Mouse (Mus musculus): ENCODE measurements at regions not wholly inside any gene's neighbourhood (a gene's known extent, or its start where the extent isn't known, plus 50 kb on each side); places are given as distances from the start of the nearest gene placed in this dataset.

DNA sequence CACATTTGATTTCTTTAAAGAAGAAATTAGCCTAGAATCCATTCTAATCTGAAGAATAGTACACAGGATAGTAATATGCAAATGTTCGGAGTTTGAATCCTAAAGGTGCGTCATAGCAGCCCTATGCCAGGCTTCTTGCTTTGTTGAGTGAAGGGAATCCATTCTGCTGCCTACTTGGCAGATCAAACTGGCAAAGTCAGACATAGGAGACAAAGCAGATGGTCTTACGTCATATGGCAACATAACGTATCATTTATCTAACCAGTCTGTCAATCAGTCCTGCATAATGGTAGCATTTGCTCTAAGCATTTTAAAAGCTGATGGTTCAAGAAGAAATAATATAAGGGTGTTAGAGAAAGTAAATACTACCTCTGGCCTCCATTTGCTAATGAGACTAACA, 309.5 kb downstream of the Serpinb8 start:
- no peaks in the 10 kb centered on the region for H3K9me3 ChIP-seq (ENCODE audit: low read length)
- no peaks in the 10 kb centered on the region for H3K36me3 ChIP-seq (replicated peaks; ENCODE audit: insufficient read depth, low read length)
- H3K4me1 ChIP-seq (ENCODE audit: insufficient read depth): no peaks in the 10 kb centered on the region
- DNase-seq (no peak), ATAC-seq (no peak)
- H3K9ac ChIP-seq (replicated peaks): no peak overlapping the region
- WGBS (ENCODE audit: insufficient replicate concordance): 84% methylated on average over 4 of the region's 4 CpGs
- no peak overlapping the region for H3K27ac ChIP-seq (ENCODE audit: low read depth)
- H3K27me3 ChIP-seq (ENCODE audit: insufficient read depth, low read length): no peaks in the 10 kb centered on the region
- no peak overlapping the region for H3K4me2 ChIP-seq (ENCODE audit: low read depth, low read length)
- H3K4me3 ChIP-seq (ENCODE audit: low read depth, low read length): no peak overlapping the region
- TF ChIP-seq CTCF (IDR thresholded peaks at IDR 0.05; ENCODE audit: low read depth): no peak
- TF ChIP-seq EP300 (IDR thresholded peaks at IDR 0.05; ENCODE audit: low read depth): no peak

DNA sequence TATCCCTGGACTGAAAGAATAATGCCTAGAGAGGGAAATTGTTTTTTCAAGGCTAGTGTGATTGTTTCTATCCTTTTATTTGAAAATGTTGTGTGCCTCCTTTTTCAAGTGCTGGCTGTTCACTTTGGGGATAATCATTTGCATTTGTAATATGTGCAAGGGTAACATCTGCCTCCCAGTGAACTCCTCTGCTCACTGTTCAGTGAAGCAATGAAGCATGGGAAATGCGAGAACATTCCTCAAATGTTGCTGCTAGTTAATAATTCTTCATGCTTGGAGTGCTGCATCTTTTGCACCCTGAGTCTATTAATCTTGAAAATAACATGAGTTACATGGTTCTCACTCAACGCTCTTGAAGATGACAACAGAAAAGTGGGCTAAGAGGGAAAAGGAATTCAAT, 310.6 kb downstream of the Serpinb8 start:
- TF ChIP-seq CTCF (IDR thresholded peaks at IDR 0.05; ENCODE audit: low read depth) (no peak), EP300 (IDR thresholded peaks at IDR 0.05; ENCODE audit: low read depth) (no peak)
- no peak overlapping the region for H3K4me3 ChIP-seq (ENCODE audit: low read depth, low read length)
- H3K4me2 ChIP-seq (ENCODE audit: low read depth, low read length): no peak overlapping the region
- no peaks in the 10 kb centered on the region for H3K9me3 ChIP-seq (ENCODE audit: low read length)
- no peaks in the 10 kb centered on the region for H3K4me1 ChIP-seq (ENCODE audit: insufficient read depth)
- no peak for ATAC-seq
- H3K27ac ChIP-seq (ENCODE audit: low read depth): no peak overlapping the region
- 72% methylated on average over 2 of the region's 2 CpGs for WGBS (ENCODE audit: insufficient replicate concordance)
- H3K36me3 ChIP-seq (replicated peaks; ENCODE audit: insufficient read depth, low read length): no peaks in the 10 kb centered on the region
- H3K27me3 ChIP-seq (ENCODE audit: insufficient read depth, low read length): no peaks in the 10 kb centered on the region
- DNase-seq: no peak
- no peak overlapping the region for H3K9ac ChIP-seq (replicated peaks)

DNA sequence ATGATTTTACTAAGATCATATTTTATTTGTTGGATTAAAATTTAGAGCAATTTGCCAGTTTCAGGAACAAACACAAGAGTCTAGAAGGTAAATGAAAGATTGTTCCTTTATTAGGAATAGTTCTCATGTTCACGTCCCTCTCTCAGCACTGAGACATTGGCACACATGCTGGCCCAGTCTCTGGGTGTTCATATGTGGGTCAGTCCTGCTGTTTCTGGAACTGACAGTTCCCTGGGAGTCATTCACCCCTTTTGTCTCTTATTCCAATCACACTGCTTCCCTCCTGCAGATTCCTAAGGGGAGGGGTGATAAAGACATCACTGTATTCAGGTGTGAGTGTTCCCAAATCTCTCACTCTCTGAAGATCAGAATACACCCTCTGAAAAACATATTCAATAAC, 311.1 kb downstream of the Serpinb8 start:
- DNase-seq: no peak
- Histone ChIP-seq H3K9me3 (ENCODE audit: low read length) (no peaks in the 10 kb centered on the region), H3K4me1 (ENCODE audit: insufficient read depth) (no peaks in the 10 kb centered on the region), H3K9ac (replicated peaks) (no peak overlapping the region), H3K4me3 (ENCODE audit: low read depth, low read length) (no peak overlapping the region), H3K27me3 (ENCODE audit: insufficient read depth, low read length) (no peaks in the 10 kb centered on the region), H3K4me2 (ENCODE audit: low read depth, low read length) (no peak overlapping the region), H3K36me3 (replicated peaks; ENCODE audit: insufficient read depth, low read length) (no peaks in the 10 kb centered on the region), H3K27ac (ENCODE audit: low read depth) (no peak overlapping the region)
- 76% methylated on average over 1 of the region's 1 CpGs for WGBS (ENCODE audit: insufficient replicate concordance)
- no peak for ATAC-seq
- TF ChIP-seq CTCF (IDR thresholded peaks at IDR 0.05; ENCODE audit: low read depth) (no peak), EP300 (IDR thresholded peaks at IDR 0.05; ENCODE audit: low read depth) (no peak)

DNA sequence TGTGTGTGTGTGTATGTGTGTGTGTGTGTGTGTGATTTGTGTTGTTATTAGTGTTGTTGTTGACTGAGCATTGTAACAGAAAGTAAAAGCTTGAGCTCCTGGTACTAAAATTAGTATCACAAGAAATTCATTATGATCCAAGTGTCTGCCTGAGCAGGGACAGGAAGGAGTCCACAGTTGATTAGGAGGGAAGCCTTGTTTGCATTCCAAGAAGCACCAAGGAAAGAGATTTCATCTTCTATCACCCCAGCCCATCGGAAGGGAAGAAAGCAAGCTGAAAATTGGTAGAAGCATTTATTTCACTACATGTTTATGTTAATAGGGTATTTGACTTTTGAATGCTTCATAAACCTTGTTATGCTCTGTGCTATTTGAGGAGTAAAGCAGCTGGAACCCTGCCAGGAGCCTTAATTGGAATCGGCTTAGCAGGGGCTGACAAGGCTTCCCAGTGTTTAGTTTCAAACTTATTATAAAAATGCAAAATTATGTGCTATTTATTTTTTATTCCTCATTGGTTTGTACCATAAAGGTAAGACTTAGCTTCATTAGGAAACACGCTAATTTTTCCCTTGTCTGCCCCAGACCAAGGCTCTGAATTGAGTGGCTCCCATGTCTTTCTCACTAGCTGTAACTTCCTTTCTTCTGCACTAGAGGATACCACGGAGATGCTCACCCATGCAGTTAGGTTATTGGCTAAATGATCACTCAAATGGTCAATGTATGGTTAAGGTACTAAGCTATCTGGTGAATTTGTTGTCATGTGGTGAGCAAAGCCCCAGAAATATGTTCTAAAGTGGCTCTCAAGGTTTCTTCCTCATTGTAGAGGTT, 318.6 kb downstream of the Serpinb8 start:
- Histone ChIP-seq H3K9ac (replicated peaks) (no peak overlapping the region), H3K27me3 (ENCODE audit: insufficient read depth, low read length) (no peaks in the 10 kb centered on the region), H3K4me2 (ENCODE audit: low read depth, low read length) (no peak overlapping the region), H3K4me3 (ENCODE audit: low read depth, low read length) (no peak overlapping the region), H3K4me1 (ENCODE audit: insufficient read depth) (no peaks in the 10 kb centered on the region), H3K9me3 (ENCODE audit: low read length) (no peaks in the 10 kb centered on the region), H3K27ac (ENCODE audit: low read depth) (no peak overlapping the region), H3K36me3 (replicated peaks; ENCODE audit: insufficient read depth, low read length) (no peaks in the 10 kb centered on the region)
- ATAC-seq (no peak), DNase-seq (no peak)
- WGBS (ENCODE audit: insufficient replicate concordance): 68% methylated on average over 4 of the region's 4 CpGs
- no peak for TF ChIP-seq CTCF (IDR thresholded peaks at IDR 0.05; ENCODE audit: low read depth)
- TF ChIP-seq EP300 (IDR thresholded peaks at IDR 0.05; ENCODE audit: low read depth): no peak

DNA sequence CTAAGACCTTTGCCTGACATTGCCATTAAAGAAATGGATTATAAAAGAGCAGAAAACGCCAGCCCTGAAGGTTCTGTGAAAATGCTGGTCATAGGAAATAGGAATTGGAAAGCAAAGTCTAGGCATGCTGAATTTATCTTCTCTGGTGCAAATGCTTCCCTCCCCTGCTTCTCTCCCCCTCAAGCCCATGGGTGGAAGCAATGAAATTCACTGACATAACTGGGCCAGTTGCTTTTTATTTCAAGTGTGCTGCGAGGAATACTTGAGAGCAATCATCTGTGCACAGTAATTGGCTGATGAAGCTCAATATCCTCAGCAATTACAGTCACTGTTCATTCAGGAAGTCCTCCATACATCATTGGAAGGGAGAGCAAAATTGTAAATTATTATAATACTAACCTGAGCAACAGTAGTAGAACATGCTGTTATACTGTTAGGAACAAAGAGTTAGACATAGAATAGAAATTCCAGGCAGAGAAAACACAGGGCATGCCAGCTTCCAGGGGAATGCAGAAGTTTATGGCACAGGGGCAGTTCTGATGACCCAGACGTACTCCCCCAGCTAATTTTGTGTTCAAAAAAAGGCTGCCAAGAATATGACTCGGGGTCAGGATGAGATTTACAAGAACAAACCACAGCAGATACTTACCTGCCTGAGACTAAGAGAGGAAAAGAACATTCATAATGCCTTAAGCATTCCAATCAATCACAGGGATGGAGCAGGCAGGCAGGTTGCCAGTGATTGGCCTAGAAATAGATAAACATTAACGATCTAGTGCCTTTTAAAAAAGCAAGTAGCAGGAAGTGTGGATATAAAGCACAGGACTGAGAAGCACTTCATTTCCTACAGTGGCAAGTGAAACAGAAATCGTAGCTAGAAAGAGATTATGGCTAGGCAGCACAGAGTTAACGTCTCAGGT, 325.1 kb downstream of the Serpinb8 start:
- no peaks in the 10 kb centered on the region for H3K4me1 ChIP-seq (ENCODE audit: insufficient read depth)
- no peaks in the 10 kb centered on the region for H3K9me3 ChIP-seq (ENCODE audit: low read length)
- ATAC-seq (no peak), DNase-seq (no peak)
- WGBS (ENCODE audit: insufficient replicate concordance): 48% methylated on average over 7 of the region's 7 CpGs
- no peaks in the 10 kb centered on the region for H3K36me3 ChIP-seq (replicated peaks; ENCODE audit: insufficient read depth, low read length)
- no peak overlapping the region for H3K27ac ChIP-seq (ENCODE audit: low read depth)
- H3K4me2 ChIP-seq (ENCODE audit: low read depth, low read length): no peak overlapping the region
- no peak overlapping the region for H3K4me3 ChIP-seq (ENCODE audit: low read depth, low read length)
- TF ChIP-seq EP300 (IDR thresholded peaks at IDR 0.05; ENCODE audit: low read depth): no peak
- TF ChIP-seq CTCF (IDR thresholded peaks at IDR 0.05; ENCODE audit: low read depth): no peak
- H3K9ac ChIP-seq (replicated peaks): no peak overlapping the region
- H3K27me3 ChIP-seq (ENCODE audit: insufficient read depth, low read length): no peaks in the 10 kb centered on the region

DNA sequence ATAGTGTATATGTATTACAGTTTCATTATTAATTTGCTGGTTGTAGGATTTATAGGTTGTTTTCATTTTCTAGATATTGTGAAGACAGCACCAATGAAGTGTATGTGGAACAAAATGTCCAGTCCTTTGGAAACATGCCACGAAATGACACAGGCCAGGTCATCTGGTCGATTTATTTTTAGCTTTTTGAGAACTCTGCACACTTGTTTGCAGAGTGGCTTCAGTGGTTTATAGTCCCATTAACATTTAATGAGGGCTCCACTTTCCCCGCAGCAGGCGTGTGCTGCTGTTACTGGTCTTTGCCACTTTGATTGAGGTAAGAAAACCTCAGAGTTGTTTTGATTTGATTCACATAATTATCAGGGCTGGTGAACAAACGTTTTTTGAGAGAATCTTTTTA, 327.2 kb downstream of the Serpinb8 start:
- Histone ChIP-seq H3K27me3 (ENCODE audit: insufficient read depth, low read length) (no peaks in the 10 kb centered on the region), H3K4me3 (ENCODE audit: low read depth, low read length) (no peak overlapping the region), H3K36me3 (replicated peaks; ENCODE audit: insufficient read depth, low read length) (no peaks in the 10 kb centered on the region), H3K9ac (replicated peaks) (no peak overlapping the region), H3K4me2 (ENCODE audit: low read depth, low read length) (no peak overlapping the region), H3K27ac (ENCODE audit: low read depth) (no peak overlapping the region), H3K9me3 (ENCODE audit: low read length) (no peaks in the 10 kb centered on the region), H3K4me1 (ENCODE audit: insufficient read depth) (no peaks in the 10 kb centered on the region)
- WGBS (ENCODE audit: insufficient replicate concordance): 50% methylated on average over 5 of the region's 5 CpGs
- ATAC-seq (no peak), DNase-seq (no peak)
- TF ChIP-seq CTCF (IDR thresholded peaks at IDR 0.05; ENCODE audit: low read depth): no peak
- TF ChIP-seq EP300 (IDR thresholded peaks at IDR 0.05; ENCODE audit: low read depth): no peak
